8 mouse cellular contexts compared by ENCODE assay signal in genomic region chr14:30548965-30549776, GRCm38 (mm10). TPM values are rescaled to one million over a fixed set of nuclear protein-coding genes. Genes with fewer than 3 reads are reported as not detected.
DNase-seq lines count a peak whose midpoint lies in the region; ATAC-seq lines count a peak whose summit lies in the region.

No protein-coding gene starts in this region.

- peak; percentile 86 for ATAC-seq in erythroid progenitor cell, adult 5-6 weeks (replicated peaks; ENCODE audit: low FRiP score, poor library complexity, severe bottlenecking)
- peak; percentile 90 for ATAC-seq in heart, embryonic 14.5 days (ENCODE audit: insufficient number of reproducible peaks, insufficient read depth, low FRiP score, low read depth)
- ATAC-seq in liver, embryonic 13.5 days (ENCODE audit: low read depth): peak; percentile 92
- ATAC-seq in stomach, embryonic 16.5 days (ENCODE audit: insufficient read depth, low FRiP score): peak; percentile 96

- peaks cover 3% of the 10 kb centered on the region; the same call in 1 of the 2 replicates for H3K36me3 ChIP-seq in heart, embryonic 14.5 days (ENCODE audit: control insufficient read depth, insufficient read depth, low read length)
- peaks cover 11% of the 10 kb centered on the region for H3K36me3 ChIP-seq in liver, embryonic 13.5 days
- no peaks in the 10 kb centered on the region for H3K36me3 ChIP-seq in stomach, embryonic 16.5 days (ENCODE audit: control insufficient read depth, insufficient read depth, low read length)

- WGBS in heart, embryonic 14.5 days: under 1% methylated on average over 68 of the region's 69 CpGs
- WGBS in liver, embryonic 13.5 days (ENCODE audit: insufficient replicate concordance): under 1% methylated on average over 67 of the region's 69 CpGs
- WGBS in stomach, embryonic 16.5 days: under 1% methylated on average over 69 of the region's 69 CpGs

- peak overlapping the region; percentile 77 to 85 for H3K4me3 ChIP-seq in heart, embryonic 14.5 days (ENCODE audit: control insufficient read depth in 1 of 2, insufficient read depth in 1 of 2, low read depth in 1 of 2, low read length in 2 of 2)
- peak overlapping the region; percentile 75 for H3K4me3 ChIP-seq in liver, embryonic 13.5 days (replicated peaks)
- H3K4me3 ChIP-seq in stomach, embryonic 16.5 days (replicated peaks; ENCODE audit: low read length): peak overlapping the region; percentile 90

- DNase-seq in CD4-positive helper T cell, adult 2 months (ENCODE audit: low read depth, low spot score): peak; percentile 92
- DNase-seq in brain, embryonic 18.5 days (ENCODE audit: low read depth, low spot score): peak; percentile 84
- DNase-seq in kidney, postnatal 14 days: peak; percentile 99
- peak; percentile 91 for DNase-seq in liver, embryonic 13.5 days
- peak; percentile 99 for DNase-seq in neural tube, embryonic 10.5 days (ENCODE audit: extremely low spot score, low spot score)

- H3K4me1 ChIP-seq in heart, embryonic 14.5 days (ENCODE audit: control insufficient read depth in 2 of 2, insufficient read depth in 2 of 2, low read length in 2 of 2): peaks cover 22 to 33% of the 10 kb centered on the region in 2 experiments
- peaks cover 59% of the 10 kb centered on the region for H3K4me1 ChIP-seq in liver, embryonic 13.5 days (replicated peaks)
- H3K4me1 ChIP-seq in stomach, embryonic 16.5 days (ENCODE audit: control insufficient read depth, insufficient read depth, low read length): peaks cover 36% of the 10 kb centered on the region

- peak overlapping the region; percentile 93 for H3K9ac ChIP-seq in heart, embryonic 14.5 days (ENCODE audit: low read length)
- peak overlapping the region; percentile 86 for H3K9ac ChIP-seq in liver, embryonic 13.5 days
- peak overlapping the region; percentile 86 for H3K9ac ChIP-seq in stomach, embryonic 16.5 days (ENCODE audit: low read length)

- no peaks in the 10 kb centered on the region for H3K27me3 ChIP-seq in heart, embryonic 14.5 days (ENCODE audit: control insufficient read depth, insufficient read depth, low read length)
- H3K27me3 ChIP-seq in liver, embryonic 13.5 days: no peaks in the 10 kb centered on the region
- H3K27me3 ChIP-seq in stomach, embryonic 16.5 days (ENCODE audit: control insufficient read depth, insufficient read depth, low read length): no peaks in the 10 kb centered on the region

- H3K9me3 ChIP-seq in heart, embryonic 14.5 days (ENCODE audit: control insufficient read depth, low read length): no peaks in the 10 kb centered on the region
- H3K9me3 ChIP-seq in liver, embryonic 13.5 days (replicated peaks): no peaks in the 10 kb centered on the region
- H3K9me3 ChIP-seq in stomach, embryonic 16.5 days (replicated peaks; ENCODE audit: control insufficient read depth, low read length): no peaks in the 10 kb centered on the region

- peak overlapping the region; percentile 93 to 95 for H3K27ac ChIP-seq in heart, embryonic 14.5 days (replicated peaks in 1 of 2; ENCODE audit: control insufficient read depth in 1 of 2, insufficient read depth in 1 of 2, low read depth in 2 of 2, low read length in 2 of 2)
- H3K27ac ChIP-seq in liver, embryonic 13.5 days: peak overlapping the region; percentile 92
- peak overlapping the region; percentile 96 for H3K27ac ChIP-seq in stomach, embryonic 16.5 days (ENCODE audit: low read length)

- peak overlapping the region; percentile 98 for H3K4me2 ChIP-seq in heart, embryonic 14.5 days (ENCODE audit: low read length)
- peak overlapping the region; percentile 96 for H3K4me2 ChIP-seq in liver, embryonic 13.5 days
- peak overlapping the region; percentile 96 for H3K4me2 ChIP-seq in stomach, embryonic 16.5 days (ENCODE audit: low read depth, low read length)

RNA-seq across cellular contexts. Expression of gene Tkt, which starts 1.0 kb away (rescaled TPM):
- 75.5 and 90.8 TPM in 2 replicates for total RNA-seq in erythroid progenitor cell, adult 5-6 weeks (2015; ENCODE audit: low replicate concordance)
- total RNA-seq in erythroid progenitor cell, adult 5-6 weeks (2017; ENCODE audit: low replicate concordance): 145 and 161 TPM in 2 replicates
- polyA plus RNA-seq in heart, embryonic 14.5 days (2014; fragmentation: Nextera tagmentation; extraction: Ambion mirVana): 31.5 and 46.1 TPM in 2 replicates
- 231 and 240 TPM in 2 replicates for polyA plus RNA-seq in liver, embryonic 13.5 days (2015; fragmentation: Nextera tagmentation; extraction: Ambion mirVana)
- 292 and 307 TPM in 2 replicates for polyA plus RNA-seq in stomach, embryonic 16.5 days (2015; fragmentation: Nextera tagmentation; extraction: Ambion mirVana)

RNA-seq across cellular contexts. Expression of gene Cacna1d, which starts 57.9 kb away (rescaled TPM):
- total RNA-seq in erythroid progenitor cell, adult 5-6 weeks (2015; ENCODE audit: low replicate concordance): 2.1 TPM in 1 of 2 replicates, not detected in the other
- total RNA-seq in erythroid progenitor cell, adult 5-6 weeks (2017; ENCODE audit: low replicate concordance): 0.13 TPM in 1 of 2 replicates, not detected in the other
- polyA plus RNA-seq in heart, embryonic 14.5 days (2014; fragmentation: Nextera tagmentation; extraction: Ambion mirVana): 9.5 and 13.1 TPM in 2 replicates
- polyA plus RNA-seq in liver, embryonic 13.5 days (2015; fragmentation: Nextera tagmentation; extraction: Ambion mirVana): 0.15 and 0.38 TPM in 2 replicates
- polyA plus RNA-seq in stomach, embryonic 16.5 days (2015; fragmentation: Nextera tagmentation; extraction: Ambion mirVana): 4.2 and 4.9 TPM in 2 replicates

Comparison
In these comparisons a context has a peak if more than half of its experiments do, and no peak if none do; other contexts are left out.
1. Peak in every context shown above with its lines: DNase-seq, ATAC-seq, H3K4me3 ChIP-seq and H3K27ac ChIP-seq.